Mouse (Mus musculus): ENCODE results near the gene Ttll1.

Ttll1 gene

DNA sequence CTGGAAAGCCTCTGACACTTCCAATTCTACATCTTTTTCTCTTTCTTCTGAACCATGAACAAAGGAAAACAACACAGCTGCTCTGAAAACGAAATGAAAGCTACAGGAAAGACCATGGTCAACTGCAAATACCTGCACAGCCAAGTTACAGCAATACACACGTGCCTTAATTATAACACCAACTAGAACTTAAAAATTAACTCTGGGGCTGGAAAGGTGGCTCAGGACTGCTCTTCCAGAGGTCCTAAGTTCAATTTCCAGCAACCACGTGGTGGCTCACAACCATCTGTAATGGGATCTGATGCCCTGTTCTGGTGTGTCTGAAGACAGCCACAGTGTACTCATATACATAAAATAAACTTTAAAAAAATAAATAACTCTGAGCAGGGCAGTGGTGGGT, 55.7 kb downstream of the Ttll1 start:
- no peak for DNase-seq (ENCODE audit: low read depth)

DNA sequence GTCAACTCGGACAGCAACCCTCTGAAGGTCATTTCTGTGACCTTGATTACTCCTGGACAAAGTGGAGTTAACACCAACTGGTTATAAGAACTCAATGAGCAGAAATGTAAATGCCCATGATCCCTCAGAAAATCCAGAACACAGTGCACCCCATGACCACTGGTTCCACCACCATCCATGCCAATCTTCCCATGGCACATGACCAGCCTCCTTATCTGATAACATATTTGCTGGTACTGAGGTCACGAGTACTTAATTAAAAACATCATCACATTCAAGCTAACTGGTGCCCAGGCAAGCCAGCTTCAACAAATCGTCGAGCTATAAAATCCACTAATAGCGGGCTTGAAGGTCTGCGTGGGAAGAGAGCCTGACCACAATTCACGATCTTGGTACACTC, 56.3 kb downstream of the Ttll1 start:
- DNase-seq (ENCODE audit: low read depth): no peak

GRCm38 (mm10) chr15:83453879-83454278, 56.8 kb downstream of the Ttll1 start:
- no peak for DNase-seq (ENCODE audit: low read depth)

GRCm38 (mm10) chr15:83452219-83452760, 58.4 kb downstream of the Ttll1 start:
- no peak for DNase-seq (ENCODE audit: low read depth)

DNA sequence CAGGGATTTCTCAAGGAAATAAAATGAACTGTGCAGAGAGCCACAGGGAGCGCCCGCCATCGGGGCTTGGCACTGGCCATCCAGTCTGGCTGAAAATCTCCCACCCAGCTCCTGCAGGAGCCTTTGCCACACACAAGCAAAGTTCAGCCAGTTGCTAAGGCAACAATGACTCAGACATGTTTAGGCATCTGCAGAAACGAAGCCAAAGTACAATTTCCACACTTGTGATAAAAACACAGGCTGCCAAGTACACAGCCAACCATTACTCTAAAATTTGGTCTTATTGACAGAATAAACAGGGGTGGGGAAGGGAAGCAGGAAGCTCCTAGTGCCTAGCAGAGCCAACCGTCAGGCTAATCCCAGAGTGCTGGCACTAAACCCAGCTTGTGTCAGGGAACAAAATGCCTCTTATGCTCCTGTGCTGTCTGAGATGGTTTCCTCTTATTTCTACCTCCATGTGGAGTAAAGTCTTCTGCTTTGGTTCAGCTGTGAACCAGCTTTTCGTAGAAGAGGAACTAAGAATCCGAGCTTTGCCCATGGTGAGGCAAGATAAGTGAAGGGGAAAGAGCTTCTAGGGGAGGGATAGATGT, 59.0 kb downstream of the Ttll1 start:
- DNase-seq (ENCODE audit: low read depth): no peak

- no peak for DNase-seq (ENCODE audit: low read depth)
Observed at GRCm38 (mm10) chr15:83450007-83450406, 60.7 kb downstream of the Ttll1 start.

GRCm38 (mm10) chr15:83448646-83449045, 62.0 kb downstream of the Ttll1 start:
- no peak for DNase-seq (ENCODE audit: low read depth)

GRCm38 (mm10) chr15:83447791-83448544, 62.7 kb downstream of the Ttll1 start:
- no peak for DNase-seq (ENCODE audit: low read depth)

GRCm38 (mm10) chr15:83445908-83446307, 64.8 kb downstream of the Ttll1 start:
- DNase-seq (ENCODE audit: low read depth): no peak

DNA sequence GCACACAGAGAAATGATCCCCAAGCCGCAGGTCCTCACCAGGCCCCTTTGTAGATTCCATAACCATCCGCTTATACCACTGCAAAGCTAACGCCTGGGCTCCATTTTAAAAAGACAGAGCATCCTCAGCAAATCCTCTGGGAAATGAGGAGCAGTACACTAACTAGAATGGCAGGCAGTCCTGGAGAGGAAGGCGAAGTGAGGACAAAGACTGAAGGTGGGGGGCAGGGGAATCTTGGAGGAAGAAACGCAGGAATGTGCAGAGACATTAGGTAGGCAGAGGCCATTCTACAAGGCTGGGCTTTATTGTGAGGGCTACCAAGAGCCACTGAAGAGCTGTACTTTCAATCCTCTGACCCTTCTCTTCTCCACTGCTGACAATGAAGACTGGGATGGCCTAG, 65.3 kb downstream of the Ttll1 start:
- DNase-seq (ENCODE audit: low read depth): no peak

GRCm38 (mm10) chr15:83444425-83444824, 66.3 kb downstream of the Ttll1 start:
- DNase-seq (ENCODE audit: low read depth): no peak

DNA sequence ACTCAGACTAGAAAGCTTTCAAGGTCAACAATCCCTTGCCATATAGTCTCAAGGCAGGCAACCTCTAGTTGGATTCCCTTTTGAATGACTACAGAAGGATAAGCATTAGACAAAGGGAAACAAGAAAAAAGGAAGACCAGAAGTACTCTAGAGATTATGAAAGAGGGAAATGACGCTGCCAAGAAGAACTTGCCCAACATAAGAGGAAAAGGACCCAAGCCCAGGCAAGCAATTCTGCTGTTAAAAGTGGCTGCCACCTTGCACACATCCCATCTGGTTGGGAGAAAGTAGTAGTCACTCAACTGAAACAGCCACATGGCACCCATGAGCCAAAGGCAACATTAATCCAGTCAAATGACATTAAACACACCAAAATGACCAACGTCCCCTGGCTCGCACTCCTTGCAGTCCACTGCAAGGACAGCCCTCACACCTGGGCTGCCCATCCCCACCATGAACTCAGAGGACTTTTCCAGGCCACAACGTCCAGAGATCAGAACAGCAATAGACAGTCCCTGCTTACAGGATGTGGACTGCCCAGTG, 68.1 kb downstream of the Ttll1 start:
- DNase-seq (ENCODE audit: low read depth): no peak

DNA sequence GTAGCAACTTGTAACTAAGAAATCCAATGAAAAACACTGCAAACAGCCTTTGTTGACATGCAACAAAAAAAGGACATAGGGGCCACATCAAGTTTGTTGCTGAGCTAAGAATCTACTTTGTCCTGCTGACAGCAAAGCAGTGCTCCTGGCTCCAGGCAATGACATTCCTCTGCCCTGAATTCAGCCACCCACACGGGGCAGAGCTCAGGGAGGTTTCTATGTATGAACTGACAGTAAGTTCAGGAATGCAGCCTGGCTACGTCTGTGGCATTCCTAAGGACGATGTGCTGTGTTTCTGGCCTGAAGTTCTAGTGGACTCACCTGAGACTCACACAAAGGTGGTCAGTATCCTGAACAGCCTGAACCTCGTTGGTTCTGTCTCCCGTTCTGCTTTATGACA, 70.0 kb downstream of the Ttll1 start:
- no peak for DNase-seq (ENCODE audit: low read depth)

DNA sequence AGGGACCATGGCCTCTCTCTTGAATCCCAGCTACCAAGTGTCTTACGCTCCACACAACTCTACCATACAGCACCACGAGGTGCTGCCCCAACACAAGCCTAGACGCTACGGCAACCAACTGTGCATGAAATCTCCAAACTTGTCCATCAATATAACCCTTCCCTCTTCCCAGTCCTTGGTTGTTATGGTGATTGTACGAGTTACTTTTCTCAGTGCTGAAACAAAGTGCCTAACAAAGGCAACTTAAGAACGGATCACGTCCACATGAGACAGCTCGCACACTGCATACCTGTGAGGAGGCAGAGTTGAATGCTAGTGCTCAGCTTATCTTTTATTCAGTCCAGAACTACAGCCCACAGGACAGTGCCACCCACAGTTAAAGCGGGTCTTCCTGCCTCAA, 74.2 kb downstream of the Ttll1 start:
- DNase-seq (ENCODE audit: low read depth): no peak

DNA sequence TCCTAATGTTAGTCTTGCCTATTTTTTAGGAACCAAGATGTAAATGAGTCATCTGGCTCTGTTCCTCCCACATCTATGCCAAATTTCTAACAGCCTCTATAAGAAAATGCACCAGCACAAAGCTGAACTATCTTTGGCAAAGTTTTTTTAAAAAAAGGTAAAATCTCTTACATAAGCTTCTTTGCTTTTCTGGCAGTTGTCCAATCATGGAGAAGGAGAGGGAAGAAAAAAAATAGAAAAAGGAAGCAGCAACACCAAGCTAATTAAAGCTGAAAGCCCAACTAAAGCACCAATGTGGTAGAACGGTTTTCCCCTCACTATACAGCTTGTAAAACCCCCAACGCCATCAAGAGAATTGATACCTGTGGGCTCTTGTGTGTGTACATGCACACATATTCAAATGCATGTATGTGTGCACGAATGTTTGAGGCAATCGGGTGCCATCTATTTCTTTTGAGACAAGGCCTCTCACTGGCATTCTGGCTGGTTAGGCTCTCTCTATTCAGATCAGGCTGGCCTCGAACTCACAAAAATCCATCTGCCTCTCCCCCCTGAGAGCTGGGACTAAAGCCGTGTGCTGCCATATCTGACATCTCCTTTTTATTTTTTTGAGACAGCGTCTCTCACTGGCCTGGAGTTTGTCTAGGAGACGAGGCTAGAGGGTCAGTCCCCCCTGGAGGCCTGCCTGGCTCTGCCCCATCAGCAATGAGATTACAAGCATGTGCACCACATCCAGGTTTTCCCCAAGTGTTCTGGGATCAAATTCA, 75.2 kb downstream of the Ttll1 start:
- DNase-seq (ENCODE audit: low read depth): no peak

- DNase-seq (ENCODE audit: low read depth): no peak
Observed at GRCm38 (mm10) chr15:83434692-83435091, 76.0 kb downstream of the Ttll1 start.

Measured in c-Kit-positive CD71-negative TER-119-negative erythroid progenitor cells, embryonic 14.5 days (primary cell).